Mouse (Mus musculus) G1E (cell line): ENCODE data around the gene Sparcl1.

Source experiments
- CTCF ChIP-seq: IDR thresholded peaks from 2 replicates; pipeline ENCODE4 v1.5.1; 2012; ENCODE audit warnings: low read depth, low read length, inconsistent platforms, mixed read lengths
- GATA1 ChIP-seq: IDR thresholded peaks from 2 replicates; pipeline ENCODE4 v1.6.1; 2012; ENCODE audit warnings: borderline replicate concordance, low read length, inconsistent platforms, mixed read lengths
- POLR2AphosphoS5 ChIP-seq: IDR thresholded peaks from 2 replicates; pipeline ENCODE4 v1.6.1; 2012; ENCODE audit warnings: low read depth, low read length, inconsistent platforms; ENCODE audit not compliant: insufficient replicate concordance
- TAL1 ChIP-seq: conservative IDR thresholded peaks from 2 replicates; pipeline ENCODE4 v1.6.1; 2012; ENCODE audit warnings: low read depth, low read length, inconsistent platforms, mixed read lengths

DNA sequence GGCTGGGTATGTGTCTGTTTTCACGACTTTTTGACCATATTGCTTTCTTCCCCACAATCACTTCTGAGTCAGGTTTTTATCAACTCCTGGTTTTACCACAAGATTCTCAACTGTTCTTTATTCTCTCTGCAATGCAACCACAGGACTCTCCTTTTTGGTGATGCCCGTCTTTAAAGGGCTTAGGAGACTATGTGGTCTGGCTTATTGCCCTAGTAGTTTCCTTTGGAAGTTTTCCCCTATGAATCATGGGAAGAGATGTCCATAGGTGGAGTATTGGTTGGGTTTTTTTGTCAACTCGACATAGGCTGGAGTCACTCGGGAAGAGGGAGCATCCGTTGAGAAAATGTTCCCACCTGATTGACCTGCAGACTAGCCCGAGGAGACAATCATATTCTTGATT, 32.8 kb downstream of the Sparcl1 start:
- no peak for TF ChIP-seq CTCF
- no peak for TF ChIP-seq POLR2AphosphoS5
- TF ChIP-seq GATA1, result no peak
- TF ChIP-seq TAL1, result no peak
